Mouse (Mus musculus) hematopoietic multipotent progenitor cell, adult 10-12 weeks (in vitro differentiated cells): ENCODE results near the gene Olfr231. TPM values are rescaled to one million over a fixed set of nuclear protein-coding genes. Genes with fewer than 3 reads are reported as not detected.

Source experiments
- polyA plus RNA-seq: library from polyadenylated mRNA; stranded (reverse); fragments of >175 nt; gene quantifications from 2 replicates; pipeline ENCODE4 v1.2.3, GENCODE M21; 2012; ENCODE audit warnings: low replicate concordance

Olfr231 gene
- not detected in 2 replicates for polyA plus RNA-seq

DNA sequence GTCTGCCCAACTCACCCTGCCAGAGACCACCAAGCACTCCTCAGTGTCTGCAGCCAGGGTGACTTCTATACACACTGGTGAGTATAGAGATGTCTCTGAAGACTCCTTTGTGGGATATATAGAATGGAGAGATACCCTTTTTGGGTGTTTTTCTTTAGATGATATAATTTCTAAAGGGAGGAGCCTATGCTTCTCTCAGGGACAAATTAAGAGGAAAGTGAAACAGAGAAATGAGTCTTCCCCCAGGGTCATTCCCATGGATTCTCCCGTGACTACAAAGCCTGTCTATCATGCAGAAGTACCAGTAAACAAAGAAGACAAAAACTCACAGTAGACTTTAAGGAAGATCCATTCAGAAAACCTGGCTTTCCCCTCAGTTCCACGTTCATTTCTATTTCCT is at the start of gene Olfr231:
Gene Olfr231 (minus strand): TSS at position 101 of the 400 bp plus-strand sequence.

DNA sequence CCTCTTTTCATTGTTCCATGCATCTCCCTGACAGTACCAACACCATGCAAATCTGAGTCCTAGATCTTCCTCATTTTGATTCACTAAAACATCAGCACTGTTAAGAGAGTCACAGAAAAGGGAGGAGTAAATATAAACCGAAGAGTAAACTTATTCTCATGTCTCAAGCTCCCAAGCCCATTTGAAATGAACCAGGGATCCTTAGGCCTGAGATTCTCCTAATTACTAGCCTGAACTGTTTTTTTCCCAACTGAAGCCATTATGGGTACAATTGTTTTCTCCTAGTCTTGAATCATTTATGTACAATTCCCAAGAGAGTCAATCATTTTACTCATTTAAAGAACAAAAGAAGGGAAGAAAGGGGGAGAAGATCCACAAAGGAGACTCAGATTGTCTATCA is 34.4 kb upstream of the Olfr231 start, which contains the start of gene Olfr420:
Gene Olfr420 (plus strand): TSS at position 301 of the 400 bp plus-strand sequence.

DNA sequence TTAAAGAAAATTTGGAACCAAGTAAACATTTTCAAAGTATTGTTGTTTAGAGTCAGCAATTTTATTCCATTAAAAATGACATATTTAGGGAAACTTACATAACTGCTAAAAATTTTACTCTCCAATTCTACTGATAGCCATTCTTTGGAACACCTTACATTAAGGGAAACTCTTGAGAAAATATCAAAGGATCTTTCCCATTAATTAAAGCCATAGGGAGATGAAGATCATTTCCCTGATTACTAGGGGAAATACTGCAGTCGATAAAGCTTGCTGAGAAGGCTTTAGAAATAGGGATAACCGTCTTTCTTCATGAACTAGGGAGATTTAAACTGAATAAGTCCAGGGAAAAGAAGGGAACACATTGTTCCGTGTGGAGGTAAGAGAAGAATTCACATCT is 10.3 kb upstream of the Olfr231 start, which contains the start of gene Olfr424:
Gene Olfr424 (plus strand): TSS at position 301 of the 400 bp plus-strand sequence.

DNA sequence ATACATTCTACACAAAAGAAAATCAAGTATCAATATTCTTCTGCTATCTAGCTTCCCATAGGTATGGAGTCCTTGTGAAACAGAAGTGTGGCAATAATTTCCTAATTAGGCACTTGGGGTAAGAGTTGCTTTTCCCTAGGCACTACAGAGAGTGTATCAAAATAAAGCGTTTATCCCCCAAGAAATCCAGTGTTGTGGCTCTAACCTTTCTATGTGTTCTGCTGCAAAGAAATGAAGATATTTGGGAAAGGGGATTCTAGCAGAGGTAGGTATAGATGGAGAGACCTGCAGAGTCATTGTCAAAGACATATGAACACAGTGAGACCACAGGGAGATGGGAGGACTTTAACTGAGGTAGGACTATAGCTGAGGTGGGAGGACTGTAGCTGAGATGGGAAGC is 24.4 kb downstream of the Olfr231 start, which contains the start of gene Olfr427:
Gene Olfr427 (plus strand): TSS at position 301 of the 400 bp plus-strand sequence.

DNA sequence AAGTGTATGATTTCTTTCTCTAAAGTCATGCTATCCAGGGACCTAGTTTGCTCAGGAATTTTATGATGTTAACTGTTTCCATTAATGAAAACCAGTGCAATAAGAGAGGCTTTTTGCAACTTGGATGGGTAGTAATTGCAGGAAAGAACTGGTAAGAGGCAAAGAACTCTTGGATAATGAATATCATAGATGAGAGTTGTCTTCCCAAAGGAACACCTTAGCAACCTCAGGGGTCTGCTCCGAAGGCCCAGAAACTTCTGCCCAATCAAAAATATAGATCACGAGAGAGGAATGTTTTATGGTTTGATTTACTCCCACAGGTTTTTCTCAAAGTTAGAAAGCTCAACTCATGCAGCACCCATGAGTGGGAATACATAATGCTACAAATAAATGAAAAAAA is 36.9 kb downstream of the Olfr231 start, which contains the start of gene Olfr429:
Gene Olfr429 (plus strand): TSS at position 301 of the 400 bp plus-strand sequence.

DNA sequence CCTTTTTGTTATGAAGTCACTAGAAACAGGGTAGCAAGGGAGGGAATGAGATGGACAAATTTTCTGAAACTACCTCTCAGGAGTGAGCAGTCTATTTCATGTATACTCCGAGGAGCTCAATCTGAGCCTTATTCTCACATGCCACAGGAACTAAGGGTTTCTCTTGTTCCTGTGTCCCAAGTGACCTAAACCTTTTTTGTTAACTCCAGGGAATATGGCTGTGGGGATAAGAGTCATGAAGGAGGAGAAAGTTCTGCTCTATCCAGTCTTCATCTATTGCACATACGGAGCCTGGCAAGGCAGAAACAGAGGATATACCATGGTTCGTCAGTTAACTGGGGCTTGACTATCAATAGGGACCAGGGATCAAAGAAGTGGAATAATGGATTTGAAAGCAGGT is 54.7 kb downstream of the Olfr231 start, which contains the start of gene Olfr430:
Gene Olfr430 (plus strand): TSS at position 301 of the 400 bp plus-strand sequence.

Other genes starting within 250 kb of the Olfr231 start
- gene Ifi211, start 208.1 kb downstream of the Olfr231 start, polyA plus RNA-seq, result 0.35 and 0.53 TPM in 2 replicates
- 35.2 and 52.3 TPM in 2 replicates for gene Mndal, start 178.7 kb downstream of the Olfr231 start, polyA plus RNA-seq
- 8.9 and 20.8 TPM in 2 replicates for gene Ifi203, start 178.5 kb downstream of the Olfr231 start, polyA plus RNA-seq
- 0.44 TPM in 1 of 2 replicates, not detected in the other for gene Ifi202b, start 138.4 kb downstream of the Olfr231 start, polyA plus RNA-seq
- 2.0 and 2.1 TPM in 2 replicates for gene Ifi205, start 89.4 kb downstream of the Olfr231 start, polyA plus RNA-seq
- 0.15 and 0.42 TPM in 2 replicates for gene Olfr433, start 80.5 kb downstream of the Olfr231 start, polyA plus RNA-seq
- 0.12 TPM in 1 of 2 replicates, not detected in the other for gene Olfr432, start 72.0 kb downstream of the Olfr231 start, polyA plus RNA-seq
- gene Olfr430, start 54.6 kb downstream of the Olfr231 start, polyA plus RNA-seq, result not detected in 2 replicates
- not detected in 2 replicates for gene Olfr429, start 36.8 kb downstream of the Olfr231 start, polyA plus RNA-seq
- gene Olfr427, start 24.3 kb downstream of the Olfr231 start, polyA plus RNA-seq, result not detected in 2 replicates
- gene Olfr424, start 10.4 kb upstream of the Olfr231 start, polyA plus RNA-seq, result not detected in 2 replicates
- gene Olfr420, start 34.5 kb upstream of the Olfr231 start, polyA plus RNA-seq, result not detected in 2 replicates
- 0.08 and 3.7 TPM in 2 replicates for gene Spta1, start 51.6 kb upstream of the Olfr231 start, polyA plus RNA-seq
- not detected in 2 replicates for gene Olfr419, start 130.9 kb upstream of the Olfr231 start, polyA plus RNA-seq
- gene Mptx1, start 209.4 kb upstream of the Olfr231 start, polyA plus RNA-seq, result not detected in 2 replicates
- gene Olfr417, start 244.0 kb upstream of the Olfr231 start, polyA plus RNA-seq, result not detected in 2 replicates